Mouse (Mus musculus) G1E (cell line): Measurements from ENCODE around the gene Rsph14. TPM values are rescaled to one million over a fixed set of nuclear protein-coding genes. Genes with fewer than 3 reads are reported as not detected.
A peak's percentile ranks its signal among the peaks of the same experiment; 100 is the strongest.

Experiments used
- ATAC-seq: 2 replicates; pipeline ENCODE4 v1.8.0; 2016; ENCODE audit warnings: mild to moderate bottlenecking; ENCODE audit not compliant: insufficient number of reproducible peaks, poor library complexity, low FRiP score, severe bottlenecking; ENCODE audit errors: extremely low read depth
- DNase-seq: peaks from one replicate; pipeline ENCODE4 v3.0.0; 2012; ENCODE audit warnings: low spot score
- H3K27me3 ChIP-seq: 2 replicates; pipeline ENCODE4 v1.6.1; 2012; ENCODE audit warnings: mild to moderate bottlenecking, low read length, inconsistent platforms; ENCODE audit not compliant: insufficient read depth
- H3K36me3 ChIP-seq: replicated peaks from 2 replicates; pipeline ENCODE3; 2012; ENCODE audit warnings: mild to moderate bottlenecking, inconsistent platforms
- H3K4me1 ChIP-seq: 2 replicates; pipeline ENCODE4 v1.6.1; 2012; ENCODE audit warnings: low read depth, low read length, inconsistent platforms, mixed read lengths; ENCODE audit not compliant: insufficient read depth
- H3K4me3 ChIP-seq: 2 replicates; pipeline ENCODE4 v1.5.1; 2012; ENCODE audit warnings: low read depth, mild to moderate bottlenecking, inconsistent platforms, low read length, moderate library complexity, mixed read lengths
- H3K9me3 ChIP-seq: replicated peaks from 2 replicates; pipeline ENCODE4 v1.6.1; 2012; ENCODE audit warnings: inconsistent platforms
- CTCF ChIP-seq: IDR thresholded peaks from 2 replicates; pipeline ENCODE4 v1.5.1; 2012; ENCODE audit warnings: low read depth, low read length, inconsistent platforms, mixed read lengths
- GATA1 ChIP-seq: IDR thresholded peaks from 2 replicates; pipeline ENCODE4 v1.6.1; 2012; ENCODE audit warnings: borderline replicate concordance, low read length, inconsistent platforms, mixed read lengths
- GATA2 ChIP-seq: IDR thresholded peaks from 2 replicates; pipeline ENCODE4 v1.6.1; 2012; ENCODE audit warnings: low read depth, low read length, inconsistent platforms, borderline replicate concordance
- POLR2AphosphoS5 ChIP-seq: IDR thresholded peaks from 2 replicates; pipeline ENCODE4 v1.6.1; 2012; ENCODE audit warnings: low read depth, low read length, inconsistent platforms; ENCODE audit not compliant: insufficient replicate concordance
- TAL1 ChIP-seq: conservative IDR thresholded peaks from 2 replicates; pipeline ENCODE4 v1.6.1; 2012; ENCODE audit warnings: low read depth, low read length, inconsistent platforms, mixed read lengths
- polyA plus RNA-seq: library from polyadenylated mRNA; stranded (reverse); fragments of >175 nt; gene quantifications from 2 replicates; pipeline ENCODE4 v1.2.3, GENCODE M21; 2012
- total RNA-seq, 2 experiments: library from RNA; stranded (forward) in 1 of 2; stranded (reverse) in 1 of 2; fragments of 200-1000 nt in 1 of 2; fragments of >200 nt in 1 of 2; fragmentation: Nextera tagmentation in 1 of 2; gene quantifications; 2 replicates each; pipeline ENCODE4 v1.2.3; 2014 to 2017

Gene Rsph14
- total and polyA plus RNA-seq, 3 experiments, result 0.16 TPM; not detected in 2

DNA sequence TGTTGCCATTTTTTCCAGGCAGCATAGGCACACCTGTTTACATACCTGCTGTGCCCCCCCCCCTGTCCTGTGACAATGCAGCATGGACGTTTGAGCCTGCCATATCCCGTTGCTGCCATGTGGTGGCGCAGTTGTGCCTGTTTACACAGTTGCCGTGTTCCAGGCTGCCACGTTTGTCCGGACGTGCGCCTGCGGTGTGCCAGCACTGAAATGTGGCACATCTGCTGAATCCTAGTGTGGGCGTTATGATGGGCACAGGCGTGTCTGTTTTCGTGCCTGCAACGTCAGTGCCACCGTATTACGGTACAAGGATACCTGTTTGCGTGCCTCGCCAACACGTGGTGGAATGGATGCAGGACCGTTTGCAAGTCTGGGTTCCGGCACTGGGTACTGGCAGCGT, 107.1 kb downstream of the Rsph14 start:
- ATAC-seq, result no peak
- Histone ChIP-seq H3K9me3 (peaks cover 88% of the 10 kb centered on the region), H3K36me3 (no peaks in the 10 kb centered on the region), H3K4me3 (peak overlapping the region; percentile 30), H3K4me1 (no peaks in the 10 kb centered on the region), H3K27me3 (peaks cover 2% of the 10 kb centered on the region; the same call in 1 of the 2 replicates)
- no peak for DNase-seq
- no peak for TF ChIP-seq GATA1
- no peak for TF ChIP-seq TAL1
- TF ChIP-seq CTCF, result no peak
- no peak for TF ChIP-seq POLR2AphosphoS5
- no peak for TF ChIP-seq GATA2

- H3K27me3 ChIP-seq, result peaks cover 2% of the 10 kb centered on the region; the same call in 1 of the 2 replicates
- ATAC-seq, result no peak
- H3K4me1 ChIP-seq, result no peaks in the 10 kb centered on the region
- H3K36me3 ChIP-seq, result no peaks in the 10 kb centered on the region
- H3K9me3 ChIP-seq, result peaks cover 83% of the 10 kb centered on the region
- TF ChIP-seq CTCF, result no peak
- no peak for TF ChIP-seq GATA2
- no peak for TF ChIP-seq POLR2AphosphoS5
- no peak for TF ChIP-seq TAL1
- no peak for TF ChIP-seq GATA1
- no peak for DNase-seq
- H3K4me3 ChIP-seq, result peak overlapping the region; percentile 45; the same call in 1 of the 2 replicates
Measured at GRCm38 (mm10) chr10:74924274-74924673, 108.1 kb downstream of the Rsph14 start.

GRCm38 (mm10) chr10:74922763-74923162, 109.6 kb downstream of the Rsph14 start:
- peak overlapping the region; percentile 0; the same call in 1 of the 2 replicates for H3K4me3 ChIP-seq
- peaks cover 72% of the 10 kb centered on the region for H3K9me3 ChIP-seq
- H3K27me3 ChIP-seq, result peaks cover 2% of the 10 kb centered on the region; the same call in 1 of the 2 replicates
- DNase-seq, result no peak
- no peaks in the 10 kb centered on the region for H3K4me1 ChIP-seq
- no peak for ATAC-seq
- no peaks in the 10 kb centered on the region for H3K36me3 ChIP-seq
- no peak for TF ChIP-seq CTCF
- no peak for TF ChIP-seq TAL1
- TF ChIP-seq POLR2AphosphoS5, result no peak
- no peak for TF ChIP-seq GATA2
- no peak for TF ChIP-seq GATA1

GRCm38 (mm10) chr10:74921614-74922013, 110.8 kb downstream of the Rsph14 start:
- H3K27me3 ChIP-seq, result peaks cover 2% of the 10 kb centered on the region; the same call in 1 of the 2 replicates
- ATAC-seq (no peak), DNase-seq (no peak)
- no peaks in the 10 kb centered on the region for H3K4me1 ChIP-seq
- H3K36me3 ChIP-seq, result no peaks in the 10 kb centered on the region
- peaks cover 71% of the 10 kb centered on the region for H3K9me3 ChIP-seq
- H3K4me3 ChIP-seq, result no peak overlapping the region
- no peak for TF ChIP-seq CTCF
- TF ChIP-seq POLR2AphosphoS5, result no peak
- TF ChIP-seq GATA1, result no peak
- TF ChIP-seq GATA2, result no peak
- TF ChIP-seq TAL1, result no peak

DNA sequence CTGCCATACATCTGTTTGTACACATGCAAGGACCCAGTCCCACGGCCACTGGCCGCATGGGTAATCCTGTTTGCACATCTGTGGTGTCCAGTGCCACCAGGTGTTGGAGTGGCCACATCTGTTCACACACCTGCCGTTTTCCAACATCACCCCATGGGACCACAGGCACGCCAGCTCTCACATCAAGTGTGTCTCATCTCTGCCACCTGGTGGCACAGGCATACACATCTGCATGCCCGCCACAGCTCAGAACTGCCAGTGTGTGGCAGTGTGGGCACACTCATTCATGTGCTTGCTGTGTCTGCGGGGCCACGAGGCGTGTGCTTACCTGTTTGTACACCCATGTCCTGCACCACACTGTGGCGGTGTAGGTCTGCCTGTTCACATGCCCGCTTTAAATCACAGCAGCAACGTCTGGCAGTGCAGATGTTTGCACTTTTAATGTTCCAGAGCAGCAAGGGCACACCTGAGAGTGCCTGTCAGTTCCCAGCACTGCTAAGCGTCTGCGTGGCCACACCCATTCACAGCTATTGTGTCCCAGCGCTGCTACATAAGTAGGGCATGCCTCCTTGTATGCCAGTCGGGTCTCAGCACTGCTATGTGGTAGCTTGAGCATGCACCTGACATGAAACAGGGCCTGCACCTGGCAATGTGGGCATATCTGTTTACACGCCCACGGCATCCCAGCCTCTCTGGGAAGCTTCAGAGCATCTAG, 111.4 kb downstream of the Rsph14 start:
- Histone ChIP-seq H3K9me3 (peaks cover 65% of the 10 kb centered on the region), H3K27me3 (no peaks in the 10 kb centered on the region), H3K36me3 (no peaks in the 10 kb centered on the region), H3K4me3 (peak overlapping the region; percentile 18; the same call in 1 of the 2 replicates), H3K4me1 (no peaks in the 10 kb centered on the region)
- DNase-seq, result no peak
- ATAC-seq, result no peak
- TF ChIP-seq TAL1 (no peak), GATA1 (no peak), POLR2AphosphoS5 (no peak), GATA2 (no peak)

DNA sequence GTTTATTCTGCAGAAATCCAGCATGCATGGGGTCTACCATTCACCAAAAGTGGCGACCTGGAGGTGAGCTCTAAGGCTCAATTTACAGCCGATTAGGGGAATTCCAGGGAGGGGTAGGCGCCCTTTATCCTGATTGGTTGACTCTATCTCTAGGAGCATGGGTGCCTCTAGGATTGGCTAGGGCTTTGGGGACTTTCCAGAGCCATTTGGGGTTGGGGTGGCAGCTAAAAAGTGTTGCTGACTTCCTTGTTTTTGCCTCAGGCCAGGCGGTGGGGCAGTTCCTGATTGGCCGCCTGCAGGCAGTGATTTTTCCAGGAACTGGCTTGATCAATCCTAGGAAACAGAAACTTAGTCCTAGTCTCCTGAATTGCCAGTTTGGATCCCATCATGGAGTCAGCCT, 113.1 kb downstream of the Rsph14 start:
- ATAC-seq (no peak), DNase-seq (no peak)
- no peak for TF ChIP-seq GATA1
- TF ChIP-seq TAL1, result no peak
- TF ChIP-seq CTCF, result no peak
- no peak for TF ChIP-seq GATA2
- no peak for TF ChIP-seq POLR2AphosphoS5
- H3K4me1 ChIP-seq, result no peaks in the 10 kb centered on the region
- H3K27me3 ChIP-seq, result no peaks in the 10 kb centered on the region
- no peaks in the 10 kb centered on the region for H3K36me3 ChIP-seq
- no peak overlapping the region for H3K4me3 ChIP-seq
- H3K9me3 ChIP-seq, result peaks cover 47% of the 10 kb centered on the region
